Mouse (Mus musculus): ENCODE data around the gene Adcy1. TPM values are rescaled to one million over a fixed set of nuclear protein-coding genes. Genes with fewer than 3 reads are reported as not detected.
A peak's percentile ranks its signal among the peaks of the same experiment; 100 is the strongest.

Gene Adcy1
- total and polyA plus RNA-seq, 2 experiments: under 0.01 to 0.16 TPM

- Histone ChIP-seq H3K9ac (ENCODE audit: low read depth, low read length) (no peak overlapping the region), H3K27me3 (ENCODE audit: control insufficient read depth, insufficient read depth, low read length) (no peaks in the 10 kb centered on the region), H3K79me2 (ENCODE audit: control insufficient read depth, insufficient read depth, low read length) (no peaks in the 10 kb centered on the region), H3K4me1 (ENCODE audit: control insufficient read depth, insufficient read depth, low read length) (no peaks in the 10 kb centered on the region), H3K27ac (replicated peaks; ENCODE audit: insufficient read depth, low read depth, low read length) (no peak overlapping the region), H3K36me3 (ENCODE audit: control insufficient read depth, insufficient read depth, low read length) (no peaks in the 10 kb centered on the region), H3K4me3 (ENCODE audit: insufficient read depth, low read depth, low read length) (no peak overlapping the region)
- 96% methylated on average over 6 of the region's 6 CpGs for WGBS
- TF ChIP-seq CTCF (IDR thresholded peaks at IDR 0.05; ENCODE audit: low read depth, low read length): no peak
- TF ChIP-seq POLR2A (IDR thresholded peaks at IDR 0.05; ENCODE audit: extremely low read depth, insufficient read depth, low read length): no peak
- no peak for DNase-seq (ENCODE audit: extremely low read depth, low read depth, low spot score)
Observed at GRCm38 (mm10) chr11:7094844-7095243, 31.6 kb downstream of the Adcy1 start.

DNA sequence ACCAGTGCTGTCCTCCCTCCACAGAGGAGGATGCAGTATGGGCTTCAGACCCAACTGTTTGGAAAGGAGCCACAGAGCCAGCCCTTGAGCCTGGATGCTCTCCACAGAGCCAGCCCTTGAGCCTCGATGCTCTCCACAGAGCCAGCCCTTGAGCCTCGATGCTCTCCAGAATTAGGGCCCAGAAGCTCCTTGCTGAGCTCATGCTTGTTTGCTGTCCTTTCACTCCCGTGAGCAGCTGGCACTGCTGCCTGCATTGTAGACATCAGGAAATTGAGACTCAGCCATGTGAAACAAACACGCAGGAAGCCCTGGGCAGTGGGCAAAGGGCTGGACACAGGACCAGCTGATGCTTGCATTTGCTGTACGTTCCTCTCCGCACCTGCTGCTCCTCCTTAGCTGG, 38.4 kb downstream of the Adcy1 start:
- DNase-seq (ENCODE audit: extremely low read depth, low read depth, low spot score): no peak
- no peak overlapping the region for H3K4me3 ChIP-seq (ENCODE audit: insufficient read depth, low read depth, low read length)
- H3K79me2 ChIP-seq (ENCODE audit: control insufficient read depth, insufficient read depth, low read length): no peaks in the 10 kb centered on the region
- no peaks in the 10 kb centered on the region for H3K27me3 ChIP-seq (ENCODE audit: control insufficient read depth, insufficient read depth, low read length)
- no peak overlapping the region for H3K9ac ChIP-seq (ENCODE audit: low read depth, low read length)
- 78% methylated on average over 6 of the region's 6 CpGs for WGBS
- H3K27ac ChIP-seq (replicated peaks; ENCODE audit: insufficient read depth, low read depth, low read length): no peak overlapping the region
- no peaks in the 10 kb centered on the region for H3K4me1 ChIP-seq (ENCODE audit: control insufficient read depth, insufficient read depth, low read length)
- no peaks in the 10 kb centered on the region for H3K36me3 ChIP-seq (ENCODE audit: control insufficient read depth, insufficient read depth, low read length)
- TF ChIP-seq CTCF (IDR thresholded peaks at IDR 0.05; ENCODE audit: low read depth, low read length) (no peak), POLR2A (IDR thresholded peaks at IDR 0.05; ENCODE audit: extremely low read depth, insufficient read depth, low read length) (no peak)

DNA sequence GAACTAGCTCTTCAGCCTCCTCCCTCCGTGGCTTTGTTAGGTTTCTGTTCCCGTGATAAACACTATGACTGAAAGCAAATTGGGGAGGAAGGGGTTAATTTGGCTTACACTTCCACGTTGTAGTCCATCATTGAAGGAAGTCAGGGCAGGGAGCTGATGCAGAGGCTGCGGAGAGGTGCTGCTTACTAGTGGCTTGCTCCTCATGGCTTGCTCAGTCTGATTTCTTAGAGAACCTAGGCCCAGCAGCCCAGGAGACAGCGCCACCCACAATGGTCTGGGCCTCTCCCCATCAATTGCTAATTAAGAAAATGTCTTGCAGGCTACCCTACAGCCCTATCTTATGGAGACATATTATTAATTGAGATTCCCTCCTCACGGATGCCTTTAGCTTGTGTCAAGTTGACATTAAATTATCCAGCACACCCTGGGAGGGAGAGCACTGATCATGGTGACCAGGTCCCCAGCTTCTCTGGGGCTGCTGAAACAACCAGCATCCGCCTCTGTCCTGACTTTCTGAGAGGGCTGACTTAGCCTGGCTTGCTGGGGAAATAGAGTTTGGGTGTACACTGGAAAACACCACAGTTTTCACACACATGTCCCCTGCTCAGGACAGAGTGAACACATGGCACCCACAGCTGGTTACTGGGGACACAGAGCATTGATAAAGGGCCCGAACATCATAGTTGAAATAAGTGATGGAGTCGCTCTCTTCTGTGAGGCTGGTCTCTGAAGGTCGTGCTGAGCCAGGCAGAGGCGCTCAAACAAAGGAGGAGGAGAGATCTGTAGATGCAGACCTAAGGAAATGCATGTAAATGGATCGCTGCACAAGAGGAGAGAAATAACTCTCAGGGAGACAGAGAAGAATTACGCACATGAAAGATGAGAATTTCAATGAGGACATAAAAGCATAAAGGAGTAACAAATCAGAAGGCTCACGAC, 39.2 kb downstream of the Adcy1 start:
- WGBS: 71% methylated on average over 14 of the region's 14 CpGs
- no peak overlapping the region for H3K4me3 ChIP-seq (ENCODE audit: insufficient read depth, low read depth, low read length)
- no peak overlapping the region for H3K9ac ChIP-seq (ENCODE audit: low read depth, low read length)
- no peak for TF ChIP-seq POLR2A (IDR thresholded peaks at IDR 0.05; ENCODE audit: extremely low read depth, insufficient read depth, low read length)
- no peak for TF ChIP-seq CTCF (IDR thresholded peaks at IDR 0.05; ENCODE audit: low read depth, low read length)
- no peaks in the 10 kb centered on the region for H3K36me3 ChIP-seq (ENCODE audit: control insufficient read depth, insufficient read depth, low read length)
- H3K27ac ChIP-seq (replicated peaks; ENCODE audit: insufficient read depth, low read depth, low read length): no peak overlapping the region
- H3K27me3 ChIP-seq (ENCODE audit: control insufficient read depth, insufficient read depth, low read length): no peaks in the 10 kb centered on the region
- no peaks in the 10 kb centered on the region for H3K4me1 ChIP-seq (ENCODE audit: control insufficient read depth, insufficient read depth, low read length)
- no peak for DNase-seq (ENCODE audit: extremely low read depth, low read depth, low spot score)
- H3K79me2 ChIP-seq (ENCODE audit: control insufficient read depth, insufficient read depth, low read length): no peaks in the 10 kb centered on the region

DNA sequence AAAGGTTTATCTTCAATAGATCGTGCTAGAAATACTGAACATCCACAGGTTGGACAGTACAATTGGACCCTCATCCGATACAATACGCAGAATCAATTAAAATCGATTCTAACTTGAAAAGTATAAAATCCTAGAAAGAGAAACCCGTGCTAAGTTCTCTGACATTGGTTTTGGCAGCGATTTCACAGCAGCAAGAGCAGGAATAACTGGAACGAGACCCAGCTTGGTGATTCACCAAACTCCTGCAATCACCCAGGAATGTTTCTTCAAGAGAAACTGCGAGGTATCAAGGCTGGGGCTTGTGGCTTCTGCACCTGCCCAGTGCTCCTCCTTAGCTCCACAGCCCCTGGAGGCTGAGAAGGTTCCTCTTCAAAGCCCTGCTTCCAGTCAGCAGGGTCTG, 42.0 kb downstream of the Adcy1 start:
- TF ChIP-seq CTCF (IDR thresholded peaks at IDR 0.05; ENCODE audit: low read depth, low read length): no peak
- TF ChIP-seq POLR2A (IDR thresholded peaks at IDR 0.05; ENCODE audit: extremely low read depth, insufficient read depth, low read length): no peak
- Histone ChIP-seq H3K79me2 (ENCODE audit: control insufficient read depth, insufficient read depth, low read length) (no peaks in the 10 kb centered on the region), H3K4me1 (ENCODE audit: control insufficient read depth, insufficient read depth, low read length) (no peaks in the 10 kb centered on the region), H3K4me3 (ENCODE audit: insufficient read depth, low read depth, low read length) (no peak overlapping the region), H3K27me3 (ENCODE audit: control insufficient read depth, insufficient read depth, low read length) (no peaks in the 10 kb centered on the region), H3K27ac (replicated peaks; ENCODE audit: insufficient read depth, low read depth, low read length) (no peak overlapping the region), H3K9ac (ENCODE audit: low read depth, low read length) (no peak overlapping the region), H3K36me3 (ENCODE audit: control insufficient read depth, insufficient read depth, low read length) (no peaks in the 10 kb centered on the region)
- 71% methylated on average over 8 of the region's 8 CpGs for WGBS
- peak; percentile 53 for DNase-seq (ENCODE audit: extremely low read depth, low read depth, low spot score)

GRCm38 (mm10) chr11:7109131-7109530, 45.8 kb downstream of the Adcy1 start:
- no peak overlapping the region for H3K4me3 ChIP-seq (ENCODE audit: insufficient read depth, low read depth, low read length)
- no peak overlapping the region for H3K27ac ChIP-seq (replicated peaks; ENCODE audit: insufficient read depth, low read depth, low read length)
- H3K36me3 ChIP-seq (ENCODE audit: control insufficient read depth, insufficient read depth, low read length): no peaks in the 10 kb centered on the region
- H3K27me3 ChIP-seq (ENCODE audit: control insufficient read depth, insufficient read depth, low read length): no peaks in the 10 kb centered on the region
- TF ChIP-seq CTCF (IDR thresholded peaks at IDR 0.05; ENCODE audit: low read depth, low read length): no peak
- no peak for TF ChIP-seq POLR2A (IDR thresholded peaks at IDR 0.05; ENCODE audit: extremely low read depth, insufficient read depth, low read length)
- no peaks in the 10 kb centered on the region for H3K79me2 ChIP-seq (ENCODE audit: control insufficient read depth, insufficient read depth, low read length)
- H3K9ac ChIP-seq (ENCODE audit: low read depth, low read length): no peak overlapping the region
- no peak for DNase-seq (ENCODE audit: extremely low read depth, low read depth, low spot score)
- H3K4me1 ChIP-seq (ENCODE audit: control insufficient read depth, insufficient read depth, low read length): no peaks in the 10 kb centered on the region
- WGBS: 85% methylated on average over 4 of the region's 4 CpGs

DNA sequence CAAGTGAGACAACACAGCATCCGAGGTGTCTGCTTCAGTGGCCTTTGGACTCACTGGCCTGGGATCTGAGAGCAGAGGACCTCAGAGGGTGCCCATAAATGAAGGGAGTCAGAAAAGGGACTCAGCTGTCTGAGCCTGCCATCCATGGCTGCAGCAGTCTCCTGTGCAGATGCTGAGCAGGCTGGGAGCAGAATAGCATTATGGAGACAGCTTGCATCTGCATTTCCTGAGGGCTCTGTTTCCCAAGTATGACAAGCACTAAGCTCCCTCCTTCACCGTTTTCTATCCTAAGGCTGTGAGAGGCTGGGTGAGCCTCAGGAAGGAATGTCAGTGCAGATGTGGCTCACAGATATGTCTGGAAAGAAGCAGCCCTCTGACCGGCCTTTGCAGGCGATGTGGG, 49.8 kb downstream of the Adcy1 start:
- no peak overlapping the region for H3K9ac ChIP-seq (ENCODE audit: low read depth, low read length)
- no peaks in the 10 kb centered on the region for H3K36me3 ChIP-seq (ENCODE audit: control insufficient read depth, insufficient read depth, low read length)
- no peaks in the 10 kb centered on the region for H3K4me1 ChIP-seq (ENCODE audit: control insufficient read depth, insufficient read depth, low read length)
- H3K27ac ChIP-seq (replicated peaks; ENCODE audit: insufficient read depth, low read depth, low read length): no peak overlapping the region
- TF ChIP-seq POLR2A (IDR thresholded peaks at IDR 0.05; ENCODE audit: extremely low read depth, insufficient read depth, low read length) (no peak), CTCF (IDR thresholded peaks at IDR 0.05; ENCODE audit: low read depth, low read length) (no peak)
- 71% methylated on average over 4 of the region's 4 CpGs for WGBS
- DNase-seq (ENCODE audit: extremely low read depth, low read depth, low spot score): no peak
- no peaks in the 10 kb centered on the region for H3K79me2 ChIP-seq (ENCODE audit: control insufficient read depth, insufficient read depth, low read length)
- no peaks in the 10 kb centered on the region for H3K27me3 ChIP-seq (ENCODE audit: control insufficient read depth, insufficient read depth, low read length)
- H3K4me3 ChIP-seq (ENCODE audit: insufficient read depth, low read depth, low read length): no peak overlapping the region

Data from liver, adult 2 months (tissue).